Mouse (Mus musculus) embryonic facial prominence, embryonic 11.5 days (tissue): Measurements from ENCODE around the gene Ccdc120. TPM values are rescaled to one million over a fixed set of nuclear protein-coding genes. Genes with fewer than 3 reads are reported as not detected.
"Not testable (repeated sequence)": the region's sequence is repeated elsewhere in the genome, so short reads cannot be mapped to it uniquely, and the experiment has no call there.

Experiments used
- ATAC-seq: fragments of 200-750 bp; cut with Nextera tagmentation; replicated peaks from 2 replicates; pipeline ENCODE4 v1.8.0; 2017; ENCODE audit warnings: low read depth; ENCODE audit not compliant: insufficient number of reproducible peaks, low FRiP score, low TSS enrichment
- DNase-seq: peaks from one replicate; pipeline ENCODE4 v3.0.0-alpha.2; 2015; ENCODE audit warnings: low spot score
- H3K27ac ChIP-seq: fragments of 300-500 bp; sonication (generic); replicated peaks from 2 replicates; pipeline ENCODE4 v1.5.1; 2014; ENCODE audit warnings: mild to moderate bottlenecking, low read depth, low read length, control low read depth
- H3K27me3 ChIP-seq: fragments of 300-500 bp; sonication (generic); 2 replicates; pipeline ENCODE4 v1.6.1; 2014; ENCODE audit warnings: mild to moderate bottlenecking, low read length, moderate library complexity, mixed read lengths; ENCODE audit not compliant: control insufficient read depth, insufficient read depth
- H3K36me3 ChIP-seq: fragments of 300-500 bp; sonication (generic); replicated peaks from 2 replicates; pipeline ENCODE4 v1.6.1; 2014; ENCODE audit warnings: low read depth, mild to moderate bottlenecking, low read length, moderate library complexity, mixed read lengths; ENCODE audit not compliant: control insufficient read depth, insufficient read depth
- H3K4me1 ChIP-seq: fragments of 300-500 bp; sonication (generic); 2 replicates; pipeline ENCODE4 v1.6.1; 2014; ENCODE audit warnings: low read length, mixed read lengths; ENCODE audit not compliant: control insufficient read depth, insufficient read depth
- H3K4me2 ChIP-seq: fragments of 300-500 bp; sonication (generic); 2 replicates; pipeline ENCODE4 v1.6.1; 2014; ENCODE audit warnings: low read depth, mild to moderate bottlenecking, control low read depth, low read length, moderate library complexity
- H3K4me3 ChIP-seq: fragments of 300-500 bp; sonication (generic); 2 replicates; pipeline ENCODE4 v1.5.1; 2014; ENCODE audit warnings: low read depth, low read length, control low read depth
- H3K9ac ChIP-seq: fragments of 300-500 bp; sonication (generic); replicated peaks from 2 replicates; pipeline ENCODE4 v1.6.1; 2014; ENCODE audit warnings: mild to moderate bottlenecking, control low read depth, low read length
- H3K9me3 ChIP-seq: fragments of 300-500 bp; sonication (generic); replicated peaks from 2 replicates; pipeline ENCODE4 v1.6.1; 2016; ENCODE audit warnings: mild to moderate bottlenecking, low read length, inconsistent platforms, mixed read lengths; ENCODE audit not compliant: control insufficient read depth
- WGBS: fragments of 180-500 bp; shearing (Covaris S2); extraction: QIAGEN DNeasy Blood & Tissue Kit; methylation state at CpG from one replicate; pipeline ENCODE4 v1.1.7; 2014; 5-methylcytosine and 5-hydroxymethylcytosine counted together
- polyA plus RNA-seq: library from polyadenylated mRNA; unstranded; fragments of >200 nt; fragmentation: Nextera tagmentation; extraction: Ambion mirVana; gene quantifications from 2 replicates; pipeline ENCODE4 v1.2.1, GENCODE M21; 2014

The Ccdc120 gene
- polyA plus RNA-seq, 1 experiment from 2014 or later, result 14.5 TPM

- H3K36me3 ChIP-seq, H3K27ac ChIP-seq, H3K9me3 ChIP-seq: not testable (repeated sequence)
Observed at GRCm38 (mm10) chrX:7713764-7714134, 37.0 kb downstream of the Ccdc120 start.

GRCm38 (mm10) chrX:7696954-7697381 is 53.7 kb downstream of the Ccdc120 start, which contains the start of gene Gpkow:
Gene Gpkow, plus strand, starts transcription at chrX:7697131.
- Histone ChIP-seq H3K9me3 (no peaks in the 10 kb centered on the region), H3K36me3 (no peaks in the 10 kb centered on the region), H3K4me1 (no peaks in the 10 kb centered on the region), H3K27ac (no peak within 1 kb of the TSS), H3K27me3 (no peaks in the 10 kb centered on the region), H3K4me2 (peak within 1 kb of the TSS; percentile 38), H3K4me3 (peak within 1 kb of the TSS; percentile 47), H3K9ac (peak within 1 kb of the TSS; percentile 63)
- 10% methylated on average over 33 of the region's 33 CpGs for WGBS
- ATAC-seq, result peak; percentile 94
- DNase-seq, result peak; percentile 93

More at GRCm38 (mm10) chrX:7713764-7714134, 37.0 kb downstream of the Ccdc120 start:
- not testable (repeated sequence) for ATAC-seq, H3K9ac ChIP-seq, H3K27me3 ChIP-seq, DNase-seq, H3K4me1 ChIP-seq
- H3K4me2 ChIP-seq, result peak overlapping the region; percentile 39
- peak overlapping the region; percentile 23 for H3K4me3 ChIP-seq
- WGBS, result 31% methylated on average over 4 of the region's 12 CpGs

- ATAC-seq (peak; percentile 34; the same call in 1 of the 2 replicates), DNase-seq (no peak)
- Histone ChIP-seq H3K9me3 (no peaks in the 10 kb centered on the region), H3K36me3 (no peaks in the 10 kb centered on the region), H3K4me3 (no peak overlapping the region), H3K4me2 (no peak overlapping the region), H3K9ac (no peak overlapping the region), H3K27me3 (no peaks in the 10 kb centered on the region), H3K4me1 (no peaks in the 10 kb centered on the region), H3K27ac (no peak overlapping the region)
- WGBS, result 49% methylated on average over 6 of the region's 6 CpGs
Observed at GRCm38 (mm10) chrX:7696520-7696919, 54.2 kb downstream of the Ccdc120 start.

- no peak for ATAC-seq
- no peak overlapping the region for H3K27ac ChIP-seq
- H3K9me3 ChIP-seq, result no peaks in the 10 kb centered on the region
- no peaks in the 10 kb centered on the region for H3K27me3 ChIP-seq
- H3K4me2 ChIP-seq, result no peak overlapping the region
- H3K4me3 ChIP-seq, result no peak overlapping the region
- 41% methylated on average over 4 of the region's 4 CpGs for WGBS
- no peak for DNase-seq
- H3K36me3 ChIP-seq, result no peaks in the 10 kb centered on the region
- H3K9ac ChIP-seq, result no peak overlapping the region
- no peaks in the 10 kb centered on the region for H3K4me1 ChIP-seq
Observed at GRCm38 (mm10) chrX:7692862-7693261, 57.8 kb downstream of the Ccdc120 start.

GRCm38 (mm10) chrX:7690486-7690885 is 60.2 kb downstream of the Ccdc120 start:
- Histone ChIP-seq H3K9me3 (no peaks in the 10 kb centered on the region), H3K4me2 (no peak overlapping the region), H3K4me3 (no peak overlapping the region), H3K9ac (no peak overlapping the region), H3K4me1 (no peaks in the 10 kb centered on the region), H3K36me3 (no peaks in the 10 kb centered on the region), H3K27me3 (no peaks in the 10 kb centered on the region), H3K27ac (no peak overlapping the region)
- ATAC-seq (no peak), DNase-seq (no peak)
- 59% methylated on average over 3 of the region's 3 CpGs for WGBS

GRCm38 (mm10) chrX:7688321-7688720 is 62.4 kb downstream of the Ccdc120 start:
- ATAC-seq, result no peak
- no peaks in the 10 kb centered on the region for H3K36me3 ChIP-seq
- no peaks in the 10 kb centered on the region for H3K4me1 ChIP-seq
- DNase-seq, result no peak
- WGBS, result 96% methylated on average over 2 of the region's 2 CpGs
- H3K4me2 ChIP-seq, result no peak overlapping the region
- H3K9me3 ChIP-seq, result no peaks in the 10 kb centered on the region
- no peaks in the 10 kb centered on the region for H3K27me3 ChIP-seq
- no peak overlapping the region for H3K4me3 ChIP-seq
- H3K9ac ChIP-seq, result no peak overlapping the region
- no peak overlapping the region for H3K27ac ChIP-seq

Other genes with a start within 250 kb of the Ccdc120 start
- 0.07 TPM in 1 of 2 replicates, not detected in the other for gene Foxp3, start 177.3 kb downstream of the Ccdc120 start, polyA plus RNA-seq
- 1.2 and 1.3 TPM in 2 replicates for gene Ppp1r3f, start 176.6 kb downstream of the Ccdc120 start, polyA plus RNA-seq
- 26.9 TPM in 2 replicates for gene Ccdc22, start 145.4 kb downstream of the Ccdc120 start, polyA plus RNA-seq
- not detected in 2 replicates for gene Cacna1f, start 143.8 kb downstream of the Ccdc120 start, polyA plus RNA-seq
- gene Syp, start 112.4 kb downstream of the Ccdc120 start, polyA plus RNA-seq, result 5.3 and 5.8 TPM in 2 replicates
- gene Prickle3, start 93.6 kb downstream of the Ccdc120 start, polyA plus RNA-seq, result 2.6 and 2.9 TPM in 2 replicates
- 56.3 TPM in 2 replicates for gene Plp2, start 79.5 kb downstream of the Ccdc120 start, polyA plus RNA-seq
- 0.10 and 0.15 TPM in 2 replicates for gene Magix, start 69.7 kb downstream of the Ccdc120 start, polyA plus RNA-seq
- gene Gpkow, start 53.8 kb downstream of the Ccdc120 start, polyA plus RNA-seq, result 42.2 and 44.2 TPM in 2 replicates
- 17.3 and 22.6 TPM in 2 replicates for gene Wdr45, start 36.6 kb downstream of the Ccdc120 start, polyA plus RNA-seq
- gene Gm45208, start 28.7 kb downstream of the Ccdc120 start, polyA plus RNA-seq, result not detected in 2 replicates
- gene Praf2, start 22.5 kb downstream of the Ccdc120 start, polyA plus RNA-seq, result 85.4 and 88.7 TPM in 2 replicates
- gene Tfe3, start 11.7 kb upstream of the Ccdc120 start, polyA plus RNA-seq, result 16.2 and 16.5 TPM in 2 replicates
- gene Gripap1, start 38.9 kb upstream of the Ccdc120 start, polyA plus RNA-seq, result 35.6 and 35.9 TPM in 2 replicates
- 0.86 and 1.2 TPM in 2 replicates for gene Kcnd1, start 71.4 kb upstream of the Ccdc120 start, polyA plus RNA-seq
- 36.4 and 37.1 TPM in 2 replicates for gene Otud5, start 90.5 kb upstream of the Ccdc120 start, polyA plus RNA-seq
- gene Pim2, start 127.4 kb upstream of the Ccdc120 start, polyA plus RNA-seq, result 4.9 and 6.4 TPM in 2 replicates
- gene Slc35a2, start 133.1 kb upstream of the Ccdc120 start, polyA plus RNA-seq, result 6.8 and 12.1 TPM in 2 replicates
- 146 and 149 TPM in 2 replicates for gene Pqbp1, start 148.4 kb upstream of the Ccdc120 start, polyA plus RNA-seq
- gene Timm17b, start 148.5 kb upstream of the Ccdc120 start, polyA plus RNA-seq, result 162 and 172 TPM in 2 replicates
- not detected in 2 replicates for gene Gm10491, start 156.9 kb upstream of the Ccdc120 start, polyA plus RNA-seq
- gene Gm10490, start 158.6 kb upstream of the Ccdc120 start, polyA plus RNA-seq, result not detected in 2 replicates
- 4.9 and 5.3 TPM in 2 replicates for gene Pcsk1n, start 168.9 kb upstream of the Ccdc120 start, polyA plus RNA-seq
- not detected in 2 replicates for gene Eras, start 177.7 kb upstream of the Ccdc120 start, polyA plus RNA-seq
- 38.0 and 43.9 TPM in 2 replicates for gene Hdac6, start 197.0 kb upstream of the Ccdc120 start, polyA plus RNA-seq
- gene Gata1, start 227.2 kb upstream of the Ccdc120 start, polyA plus RNA-seq, result 4.0 and 5.0 TPM in 2 replicates